Mouse (Mus musculus): ENCODE results near the gene Kcp. TPM values are rescaled to one million over a fixed set of nuclear protein-coding genes. Genes with fewer than 3 reads are reported as not detected.
A peak's percentile ranks its signal among the peaks of the same experiment; 100 is the strongest.

The Kcp gene
- polyA plus RNA-seq, 1 experiment from 2014 or later: 12.9 TPM

DNA sequence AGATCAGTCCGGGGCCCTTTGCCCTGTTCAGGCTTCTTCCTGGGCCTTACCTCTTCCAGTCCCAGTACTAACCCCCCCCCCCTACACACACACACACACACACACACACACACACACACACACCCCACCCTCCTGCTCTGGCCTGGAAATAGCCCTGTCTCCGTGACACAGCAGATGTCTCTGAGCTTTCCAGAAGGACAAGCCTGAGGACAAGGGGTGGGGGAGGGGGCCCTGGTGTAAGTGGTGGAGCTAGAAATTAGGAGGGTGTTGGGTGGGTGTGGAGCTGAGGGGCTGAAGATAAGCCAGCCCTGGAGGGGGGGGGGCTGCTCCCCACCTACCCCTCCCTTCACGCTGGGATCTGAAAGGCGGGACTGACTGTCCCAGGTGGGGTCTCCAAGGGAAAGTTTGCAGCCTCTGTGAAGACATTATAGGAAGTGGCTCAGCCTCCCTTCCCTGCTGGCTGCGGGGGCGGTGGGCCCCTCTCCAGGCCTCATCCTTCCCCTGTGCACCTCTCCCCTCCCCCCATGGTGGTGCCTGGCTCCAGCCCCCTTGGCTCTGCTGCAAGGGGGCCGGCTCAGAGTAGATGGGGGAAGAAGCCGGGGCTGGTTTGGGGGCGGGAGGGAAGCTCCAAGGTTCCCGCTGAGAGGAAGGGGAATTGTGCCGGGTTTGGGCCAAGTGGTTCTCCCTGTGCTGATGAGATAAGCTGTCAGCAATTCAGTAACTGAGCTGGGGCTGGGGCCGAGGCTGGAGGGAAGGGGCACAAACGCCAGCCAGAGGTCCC is 72.7 kb downstream of the Kcp start:
- WGBS: 7% methylated on average over 10 of the region's 13 CpGs
- peak overlapping the region; percentile 20 for H3K4me2 ChIP-seq (replicated peaks; ENCODE audit: low read depth, low read length)
- H3K9ac ChIP-seq (ENCODE audit: low read depth, low read length): peak overlapping the region; percentile 16; the same call in 1 of the 2 replicates
- H3K9me3 ChIP-seq (ENCODE audit: control insufficient read depth, low read length): no peaks in the 10 kb centered on the region
- no peaks in the 10 kb centered on the region for H3K36me3 ChIP-seq (ENCODE audit: control insufficient read depth, insufficient read depth, low read length)
- DNase-seq (ENCODE audit: low spot score) (peak; percentile 60), ATAC-seq (ENCODE audit: low FRiP score) (peak; percentile 48)
- H3K27ac ChIP-seq (ENCODE audit: low read depth, low read length): 0 out of 2 replicates have a peak overlapping the region, but pooled peaks have one; percentile 53
- peaks cover 24% of the 10 kb centered on the region for H3K4me1 ChIP-seq (replicated peaks; ENCODE audit: control insufficient read depth, insufficient read depth, low read length)
- peaks cover 30% of the 10 kb centered on the region for H3K27me3 ChIP-seq (ENCODE audit: control insufficient read depth, insufficient read depth, low read length)
- H3K4me3 ChIP-seq (ENCODE audit: low read depth, low read length): no peak overlapping the region

- H3K4me3 ChIP-seq (ENCODE audit: low read depth, low read length): peak overlapping the region; percentile 42
- H3K4me2 ChIP-seq (replicated peaks; ENCODE audit: low read depth, low read length): peak overlapping the region; percentile 86
- DNase-seq (ENCODE audit: low spot score): peak; percentile 59
- H3K27me3 ChIP-seq (ENCODE audit: control insufficient read depth, insufficient read depth, low read length): peaks cover 30% of the 10 kb centered on the region
- no peak overlapping the region for H3K27ac ChIP-seq (ENCODE audit: low read depth, low read length)
- WGBS: 2% methylated on average over 27 of the region's 27 CpGs
- peaks cover 24% of the 10 kb centered on the region for H3K4me1 ChIP-seq (replicated peaks; ENCODE audit: control insufficient read depth, insufficient read depth, low read length)
- no peak for ATAC-seq (ENCODE audit: low FRiP score)
- H3K9ac ChIP-seq (ENCODE audit: low read depth, low read length): peak overlapping the region; percentile 19; the same call in 1 of the 2 replicates
- H3K9me3 ChIP-seq (ENCODE audit: control insufficient read depth, low read length): no peaks in the 10 kb centered on the region
- H3K36me3 ChIP-seq (ENCODE audit: control insufficient read depth, insufficient read depth, low read length): no peaks in the 10 kb centered on the region
Measured at GRCm38 (mm10) chr6:29433804-29434795, 73.7 kb downstream of the Kcp start.

- peak; percentile 66 for DNase-seq (ENCODE audit: low spot score)
- H3K9me3 ChIP-seq (ENCODE audit: control insufficient read depth, low read length): no peaks in the 10 kb centered on the region
- ATAC-seq (ENCODE audit: low FRiP score): no peak
- peaks cover 24% of the 10 kb centered on the region for H3K4me1 ChIP-seq (replicated peaks; ENCODE audit: control insufficient read depth, insufficient read depth, low read length)
- H3K4me3 ChIP-seq (ENCODE audit: low read depth, low read length): peak within 1 kb of the TSS; percentile 42
- peak within 1 kb of the TSS; percentile 54 for H3K9ac ChIP-seq (ENCODE audit: low read depth, low read length)
- under 1% methylated on average over 69 of the region's 77 CpGs for WGBS
- peaks cover 30% of the 10 kb centered on the region for H3K27me3 ChIP-seq (ENCODE audit: control insufficient read depth, insufficient read depth, low read length)
- H3K36me3 ChIP-seq (ENCODE audit: control insufficient read depth, insufficient read depth, low read length): no peaks in the 10 kb centered on the region
- peak within 1 kb of the TSS; percentile 86 for H3K4me2 ChIP-seq (replicated peaks; ENCODE audit: low read depth, low read length)
- no peak within 1 kb of the TSS for H3K27ac ChIP-seq (ENCODE audit: low read depth, low read length)
Measured at GRCm38 (mm10) chr6:29433038-29433803, 74.5 kb downstream of the Kcp start, which contains the start of gene Flnc. TSS of gene Flnc (plus strand) at chr6:29433256.

- peak overlapping the region; percentile 86 for H3K4me2 ChIP-seq (replicated peaks; ENCODE audit: low read depth, low read length)
- no peak for ATAC-seq (ENCODE audit: low FRiP score)
- peak overlapping the region; percentile 42 for H3K4me3 ChIP-seq (ENCODE audit: low read depth, low read length)
- DNase-seq (ENCODE audit: low spot score): peak; percentile 26
- no peaks in the 10 kb centered on the region for H3K36me3 ChIP-seq (ENCODE audit: control insufficient read depth, insufficient read depth, low read length)
- H3K9me3 ChIP-seq (ENCODE audit: control insufficient read depth, low read length): no peaks in the 10 kb centered on the region
- H3K4me1 ChIP-seq (replicated peaks; ENCODE audit: control insufficient read depth, insufficient read depth, low read length): peaks cover 24% of the 10 kb centered on the region
- no peak overlapping the region; the same call in 1 of the 2 replicates for H3K9ac ChIP-seq (ENCODE audit: low read depth, low read length)
- H3K27me3 ChIP-seq (ENCODE audit: control insufficient read depth, insufficient read depth, low read length): peaks cover 30% of the 10 kb centered on the region
- H3K27ac ChIP-seq (ENCODE audit: low read depth, low read length): no peak overlapping the region
Measured at GRCm38 (mm10) chr6:29432676-29433037, 75.1 kb downstream of the Kcp start.

- H3K4me2 ChIP-seq (replicated peaks; ENCODE audit: low read depth, low read length): no peak overlapping the region
- H3K27me3 ChIP-seq (ENCODE audit: control insufficient read depth, insufficient read depth, low read length): peaks cover 30% of the 10 kb centered on the region
- no peaks in the 10 kb centered on the region for H3K36me3 ChIP-seq (ENCODE audit: control insufficient read depth, insufficient read depth, low read length)
- no peak overlapping the region for H3K27ac ChIP-seq (ENCODE audit: low read depth, low read length)
- no peak overlapping the region for H3K9ac ChIP-seq (ENCODE audit: low read depth, low read length)
- peak; percentile 5 for DNase-seq (ENCODE audit: low spot score)
- H3K4me3 ChIP-seq (ENCODE audit: low read depth, low read length): no peak overlapping the region
- no peaks in the 10 kb centered on the region for H3K9me3 ChIP-seq (ENCODE audit: control insufficient read depth, low read length)
- peaks cover 24% of the 10 kb centered on the region for H3K4me1 ChIP-seq (replicated peaks; ENCODE audit: control insufficient read depth, insufficient read depth, low read length)
- no peak for ATAC-seq (ENCODE audit: low FRiP score)
- WGBS: 44% methylated on average over 3 of the region's 3 CpGs
Measured at GRCm38 (mm10) chr6:29432156-29432555, 75.6 kb downstream of the Kcp start.

GRCm38 (mm10) chr6:29431473-29431872 is 76.3 kb downstream of the Kcp start:
- H3K36me3 ChIP-seq (ENCODE audit: control insufficient read depth, insufficient read depth, low read length): no peaks in the 10 kb centered on the region
- peak; percentile 10 for DNase-seq (ENCODE audit: low spot score)
- no peaks in the 10 kb centered on the region for H3K9me3 ChIP-seq (ENCODE audit: control insufficient read depth, low read length)
- peaks cover 30% of the 10 kb centered on the region for H3K27me3 ChIP-seq (ENCODE audit: control insufficient read depth, insufficient read depth, low read length)
- no peak overlapping the region for H3K4me3 ChIP-seq (ENCODE audit: low read depth, low read length)
- H3K9ac ChIP-seq (ENCODE audit: low read depth, low read length): no peak overlapping the region
- no peak overlapping the region for H3K27ac ChIP-seq (ENCODE audit: low read depth, low read length)
- ATAC-seq (ENCODE audit: low FRiP score): no peak
- WGBS: 17% methylated on average over 5 of the region's 5 CpGs
- H3K4me2 ChIP-seq (replicated peaks; ENCODE audit: low read depth, low read length): no peak overlapping the region
- peaks cover 24% of the 10 kb centered on the region for H3K4me1 ChIP-seq (replicated peaks; ENCODE audit: control insufficient read depth, insufficient read depth, low read length)

DNA sequence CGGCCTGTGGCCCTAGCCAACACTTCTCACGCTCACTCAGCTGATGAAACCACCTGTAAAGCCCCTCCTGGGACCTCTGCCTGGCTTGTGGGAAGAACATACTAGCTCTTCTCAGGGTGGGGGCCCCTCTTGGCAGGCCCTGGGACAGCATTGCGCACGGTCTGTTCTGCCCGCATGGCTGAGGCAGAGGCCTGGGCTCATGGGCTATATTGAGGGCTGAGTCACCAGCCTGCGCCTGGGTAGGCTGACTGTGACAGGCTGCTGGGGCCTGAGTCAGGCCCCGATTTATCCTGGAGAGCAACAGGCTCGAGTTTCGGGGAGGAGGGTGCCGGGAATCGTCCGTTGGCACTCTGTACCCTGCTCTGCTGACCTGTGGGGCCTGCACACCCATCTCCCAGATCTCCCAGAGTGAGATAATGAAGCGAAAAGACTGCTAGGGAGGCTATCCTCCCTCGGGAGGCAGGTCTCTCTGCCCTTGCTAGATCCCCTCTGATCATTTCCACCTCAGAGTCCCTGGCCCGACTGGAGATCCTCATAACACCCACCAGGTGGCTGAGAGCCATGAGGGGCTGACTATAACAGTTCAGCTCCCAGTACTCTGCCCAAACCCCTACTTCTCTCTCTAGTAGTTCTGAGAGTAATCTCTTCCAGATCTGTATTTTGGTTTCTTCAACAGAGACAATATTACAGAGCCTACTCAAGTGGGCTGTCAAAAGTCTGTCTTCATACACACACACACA is 76.9 kb downstream of the Kcp start:
- Histone ChIP-seq H3K27me3 (ENCODE audit: control insufficient read depth, insufficient read depth, low read length) (peaks cover 30% of the 10 kb centered on the region), H3K4me2 (replicated peaks; ENCODE audit: low read depth, low read length) (no peak overlapping the region), H3K36me3 (ENCODE audit: control insufficient read depth, insufficient read depth, low read length) (no peaks in the 10 kb centered on the region), H3K4me3 (ENCODE audit: low read depth, low read length) (no peak overlapping the region), H3K9ac (ENCODE audit: low read depth, low read length) (no peak overlapping the region), H3K9me3 (ENCODE audit: control insufficient read depth, low read length) (no peaks in the 10 kb centered on the region), H3K27ac (ENCODE audit: low read depth, low read length) (no peak overlapping the region), H3K4me1 (replicated peaks; ENCODE audit: control insufficient read depth, insufficient read depth, low read length) (peaks cover 20% of the 10 kb centered on the region)
- 47% methylated on average over 15 of the region's 15 CpGs for WGBS
- peak; percentile 10 for DNase-seq (ENCODE audit: low spot score)
- ATAC-seq (ENCODE audit: low FRiP score): no peak
